Mouse (Mus musculus) embryonic facial prominence, embryonic 13.5 days (tissue): ENCODE measurements around the gene Stx12. TPM values are rescaled to one million over a fixed set of nuclear protein-coding genes. Genes with fewer than 3 reads are reported as not detected.
A peak's percentile ranks its signal among the peaks of the same experiment; 100 is the strongest.

Source experiments
- ATAC-seq: fragments of 200-750 bp; cut with Nextera tagmentation; 2 replicates; pipeline ENCODE4 v1.8.0; 2017; ENCODE audit warnings: low read depth; ENCODE audit not compliant: insufficient number of reproducible peaks, insufficient read depth, low FRiP score, low TSS enrichment
- H3K27ac ChIP-seq: fragments of 300-500 bp; sonication (generic); 2 replicates; pipeline ENCODE4 v1.5.1; 2015; ENCODE audit warnings: moderate library complexity, mild to moderate bottlenecking, inconsistent platforms
- H3K27me3 ChIP-seq: fragments of 300-500 bp; sonication (generic); 2 replicates; pipeline ENCODE4 v1.6.1; 2015; ENCODE audit warnings: mild to moderate bottlenecking, inconsistent platforms
- H3K36me3 ChIP-seq: fragments of 300-500 bp; sonication (generic); 2 replicates; pipeline ENCODE4 v1.6.1; 2015; ENCODE audit warnings: mild to moderate bottlenecking, inconsistent platforms
- H3K4me1 ChIP-seq: fragments of 300-500 bp; sonication (generic); 2 replicates; pipeline ENCODE4 v1.6.1; 2015; ENCODE audit warnings: inconsistent platforms
- H3K4me2 ChIP-seq: fragments of 300-500 bp; sonication (generic); 2 replicates; pipeline ENCODE4 v1.6.1; 2015; ENCODE audit warnings: moderate library complexity, mild to moderate bottlenecking, inconsistent platforms
- H3K4me3 ChIP-seq: fragments of 300-500 bp; sonication (generic); 2 replicates; pipeline ENCODE4 v1.5.1; 2015; ENCODE audit warnings: mild to moderate bottlenecking, inconsistent platforms
- H3K9ac ChIP-seq: fragments of 300-500 bp; sonication (generic); 2 replicates; pipeline ENCODE4 v1.6.1; 2015; ENCODE audit warnings: mild to moderate bottlenecking, inconsistent platforms
- H3K9me3 ChIP-seq: fragments of 300-500 bp; sonication (generic); 2 replicates; pipeline ENCODE4 v1.6.1; 2016; ENCODE audit warnings: inconsistent platforms
- WGBS: fragments of 180-500 bp; shearing (Covaris S2); methylation state at CpG from one replicate; pipeline ENCODE4 v1.1.7; 2015; ENCODE audit warnings: mixed read lengths; 5-methylcytosine and 5-hydroxymethylcytosine counted together
- polyA plus RNA-seq: library from polyadenylated mRNA; unstranded; fragments of >200 nt; fragmentation: Nextera tagmentation; extraction: Ambion mirVana; gene quantifications from 2 replicates; pipeline ENCODE4 v1.2.1, GENCODE M21; 2015

Gene Stx12
- polyA plus RNA-seq, 1 experiment from 2014 or later = 60.3 TPM

DNA sequence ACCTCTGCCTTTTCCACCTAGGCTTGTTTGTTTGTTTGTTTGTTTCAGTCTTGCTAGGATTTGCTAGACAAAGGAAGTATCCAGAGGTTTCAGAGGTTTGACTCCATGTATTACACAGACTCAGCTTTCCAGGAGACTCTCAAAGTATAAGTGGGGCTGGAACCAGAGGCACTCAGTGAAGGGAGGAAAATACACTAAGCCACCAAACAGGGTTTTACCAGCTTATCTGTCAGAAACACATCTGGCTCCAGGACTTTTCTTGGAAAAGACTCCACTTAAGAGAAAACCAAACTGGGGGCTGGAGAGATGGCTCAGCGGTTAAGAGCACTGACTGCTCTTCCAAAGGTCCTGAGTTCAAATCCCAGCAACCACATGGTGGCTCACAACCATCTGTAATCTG is 23.4 kb downstream of the Stx12 start:
- Histone ChIP-seq H3K9me3 (no peaks in the 10 kb centered on the region), H3K4me1 (no peaks in the 10 kb centered on the region), H3K4me2 (no peak overlapping the region), H3K27ac (no peak overlapping the region), H3K27me3 (no peaks in the 10 kb centered on the region), H3K4me3 (no peak overlapping the region), H3K9ac (no peak overlapping the region), H3K36me3 (peaks cover 74% of the 10 kb centered on the region)
- ATAC-seq = no peak
- WGBS = 90% methylated on average over 1 of the region's 1 CpGs

GRCm38 (mm10) chr4:132843705-132844071 is 40.6 kb downstream of the Stx12 start:
- ATAC-seq = no peak
- H3K36me3 ChIP-seq = peaks cover 27% of the 10 kb centered on the region
- H3K4me2 ChIP-seq = peak overlapping the region; percentile 74
- 64% methylated on average over 1 of the region's 1 CpGs for whole genome bisulfite sequencing
- H3K4me1 ChIP-seq = peaks cover 11% of the 10 kb centered on the region
- H3K9me3 ChIP-seq = no peaks in the 10 kb centered on the region
- no peaks in the 10 kb centered on the region for H3K27me3 ChIP-seq
- peak overlapping the region; percentile 81; the same call in 1 of the 2 replicates for H3K27ac ChIP-seq
- peak overlapping the region; percentile 95 for H3K4me3 ChIP-seq
- peak overlapping the region; percentile 97 for H3K9ac ChIP-seq

DNA sequence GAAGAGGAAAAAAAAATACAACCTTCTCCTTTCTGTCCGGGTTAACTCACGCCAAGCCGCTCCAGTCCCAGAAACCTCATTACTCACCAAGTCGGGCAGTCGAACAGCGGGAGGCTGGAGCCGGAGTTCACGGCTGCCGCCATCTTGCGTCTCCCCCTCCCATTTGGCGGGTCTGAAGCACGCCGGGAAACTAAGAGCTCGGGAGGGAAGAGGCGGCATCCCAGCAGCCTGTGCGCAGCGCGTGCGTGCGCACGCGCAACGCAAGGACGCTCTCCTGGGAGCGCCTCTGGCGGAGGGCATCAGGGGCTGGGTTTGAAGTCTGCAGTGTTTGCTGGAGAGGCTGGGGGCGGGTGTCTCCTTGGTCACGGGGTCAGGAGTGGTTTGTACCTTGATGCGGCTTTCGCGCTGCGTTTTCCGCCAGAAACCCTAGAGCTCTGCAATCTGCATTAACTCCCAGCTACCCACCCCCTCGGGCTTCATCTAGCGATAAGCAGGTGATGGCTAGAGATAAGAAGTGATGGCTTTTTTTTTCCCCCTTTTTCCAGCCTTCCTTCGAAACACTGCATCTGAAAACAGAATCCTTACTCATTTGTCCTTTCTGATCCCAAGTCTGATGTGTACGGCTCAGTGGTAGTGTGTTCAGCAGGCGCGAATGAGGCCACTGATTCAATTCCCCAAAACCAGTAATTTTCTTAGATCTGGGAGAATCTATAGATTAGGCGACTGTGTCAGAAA is 41.2 kb downstream of the Stx12 start, which contains the start of gene Ppp1r8:
Gene Ppp1r8 (minus strand): TSS at position 200 of the 735 bp plus-strand sequence.
- ATAC-seq = peak; percentile 97
- Histone ChIP-seq H3K4me3 (peak within 1 kb of the TSS; percentile 95), H3K9me3 (no peaks in the 10 kb centered on the region), H3K27ac (peak within 1 kb of the TSS; percentile 81), H3K4me2 (peak within 1 kb of the TSS; percentile 74), H3K36me3 (peaks cover 30% of the 10 kb centered on the region), H3K4me1 (peaks cover 11% of the 10 kb centered on the region), H3K9ac (peak within 1 kb of the TSS; percentile 97), H3K27me3 (no peaks in the 10 kb centered on the region)
- WGBS = 2% methylated on average over 40 of the region's 40 CpGs

DNA sequence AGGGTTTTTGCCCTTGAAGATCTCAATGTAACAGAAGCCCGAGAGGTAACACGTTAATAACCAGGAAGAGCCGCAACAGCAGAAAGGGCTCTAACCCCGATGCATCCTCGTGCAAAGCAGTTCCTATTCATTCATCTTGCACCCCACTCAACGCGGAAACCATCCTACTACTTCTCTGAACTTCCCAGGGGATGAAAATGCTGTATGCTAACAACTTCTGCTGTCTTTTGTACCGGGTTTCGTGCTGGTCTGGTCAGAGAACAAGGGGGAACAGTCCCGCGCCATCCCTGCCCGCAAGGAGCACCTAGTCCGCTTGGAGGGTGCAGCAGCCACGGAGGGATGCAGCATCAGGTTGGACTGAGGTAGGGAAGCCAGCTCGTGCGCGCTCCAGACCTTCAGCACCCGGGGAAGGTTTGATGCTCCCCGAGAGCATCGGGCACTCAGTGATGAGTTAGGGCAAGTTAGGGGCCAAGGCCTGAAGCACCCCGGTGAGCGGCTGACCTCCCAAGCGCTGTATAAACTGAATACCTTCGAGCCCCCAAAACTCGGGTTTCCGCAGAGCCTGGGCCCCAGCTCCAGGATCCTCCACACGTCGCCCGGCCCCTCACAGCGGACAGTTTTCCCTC is 41.9 kb downstream of the Stx12 start:
- WGBS = under 1% methylated on average over 30 of the region's 30 CpGs
- peak overlapping the region; percentile 97 for H3K9ac ChIP-seq
- peak overlapping the region; percentile 81 for H3K27ac ChIP-seq
- H3K9me3 ChIP-seq = no peaks in the 10 kb centered on the region
- peaks cover 32% of the 10 kb centered on the region for H3K36me3 ChIP-seq
- no peak for ATAC-seq
- H3K4me3 ChIP-seq = peak overlapping the region; percentile 95
- H3K27me3 ChIP-seq = no peaks in the 10 kb centered on the region
- peaks cover 11% of the 10 kb centered on the region for H3K4me1 ChIP-seq
- H3K4me2 ChIP-seq = peak overlapping the region; percentile 74

DNA sequence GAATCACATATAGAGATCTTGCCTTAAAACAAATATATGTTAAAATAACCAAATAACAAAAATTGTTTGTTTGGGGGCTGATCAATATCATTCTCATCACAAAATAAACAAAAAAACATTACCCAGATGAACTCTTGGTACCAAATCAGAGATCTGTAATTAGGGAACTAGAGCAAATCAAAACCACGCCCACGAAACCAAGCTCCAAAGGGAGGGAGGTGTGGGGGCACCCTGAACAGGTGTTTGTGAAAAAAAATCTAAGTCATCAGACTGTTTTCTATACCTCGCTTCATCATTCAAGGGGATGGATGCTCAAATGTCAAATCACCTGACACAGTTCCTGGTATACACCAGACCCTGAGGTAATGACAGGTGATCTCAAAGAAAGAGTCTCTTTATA is 42.8 kb downstream of the Stx12 start:
- Histone ChIP-seq H3K9ac (peak overlapping the region; percentile 97), H3K27ac (no peak overlapping the region), H3K4me2 (peak overlapping the region; percentile 74), H3K4me1 (peaks cover 11% of the 10 kb centered on the region), H3K36me3 (peaks cover 41% of the 10 kb centered on the region), H3K27me3 (no peaks in the 10 kb centered on the region), H3K4me3 (peak overlapping the region; percentile 95), H3K9me3 (no peaks in the 10 kb centered on the region)
- no peak for ATAC-seq
- WGBS = 67% methylated on average over 3 of the region's 3 CpGs

- 78% methylated on average over 8 of the region's 8 CpGs for WGBS
- no peak for ATAC-seq
- no peak overlapping the region for H3K27ac ChIP-seq
These were observed 60.5 kb downstream of the Stx12 start for GRCm38 (mm10) chr4:132823614-132824366.

GRCm38 (mm10) chr4:132818442-132818841 is 65.9 kb downstream of the Stx12 start:
- no peaks in the 10 kb centered on the region for H3K27me3 ChIP-seq
- H3K4me1 ChIP-seq = no peaks in the 10 kb centered on the region
- ATAC-seq = no peak
- H3K9me3 ChIP-seq = peaks cover 8% of the 10 kb centered on the region; the same call in 1 of the 2 replicates
- WGBS = 51% methylated on average over 2 of the region's 2 CpGs
- H3K27ac ChIP-seq = no peak overlapping the region
- H3K4me2 ChIP-seq = no peak overlapping the region
- no peaks in the 10 kb centered on the region for H3K36me3 ChIP-seq
- no peak overlapping the region for H3K9ac ChIP-seq
- H3K4me3 ChIP-seq = no peak overlapping the region

More at GRCm38 (mm10) chr4:132823614-132824366, 60.5 kb downstream of the Stx12 start:
- peaks cover 8% of the 10 kb centered on the region; the same call in 1 of the 2 replicates for H3K9me3 ChIP-seq
- H3K4me2 ChIP-seq = no peak overlapping the region
- H3K4me1 ChIP-seq = no peaks in the 10 kb centered on the region
- no peaks in the 10 kb centered on the region for H3K27me3 ChIP-seq
- no peak overlapping the region for H3K4me3 ChIP-seq
- H3K36me3 ChIP-seq = peaks cover 41% of the 10 kb centered on the region
- no peak overlapping the region for H3K9ac ChIP-seq

DNA sequence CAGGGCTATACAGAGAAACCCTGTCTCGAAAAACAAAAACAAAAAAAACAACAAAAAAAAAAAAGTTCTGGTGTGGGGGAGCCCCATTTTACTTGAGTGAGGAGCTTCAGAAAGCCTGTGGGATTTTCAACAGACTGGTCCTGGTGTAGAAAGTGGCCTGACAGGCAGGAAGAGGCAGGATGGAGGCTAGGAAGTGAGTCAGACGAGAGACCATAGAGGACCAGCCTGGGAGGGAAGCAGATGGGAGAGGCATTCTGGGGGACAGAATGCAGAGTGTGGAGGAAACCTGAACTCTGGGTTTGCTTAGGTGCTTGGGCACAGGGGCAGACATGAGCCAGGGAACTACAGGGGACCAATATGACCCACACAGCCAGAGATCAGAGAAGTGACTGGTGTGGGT is 67.5 kb downstream of the Stx12 start:
- H3K4me3 ChIP-seq = no peak overlapping the region
- no peaks in the 10 kb centered on the region for H3K4me1 ChIP-seq
- no peaks in the 10 kb centered on the region for H3K36me3 ChIP-seq
- no peak overlapping the region for H3K27ac ChIP-seq
- no peak overlapping the region for H3K4me2 ChIP-seq
- no peaks in the 10 kb centered on the region for H3K27me3 ChIP-seq
- peaks cover 8% of the 10 kb centered on the region; the same call in 1 of the 2 replicates for H3K9me3 ChIP-seq
- 0 out of 2 replicates have a peak overlapping the region, but pooled peaks have one; percentile 16 for H3K9ac ChIP-seq
- no peak for ATAC-seq
- WGBS = 63% methylated on average over 2 of the region's 2 CpGs

DNA sequence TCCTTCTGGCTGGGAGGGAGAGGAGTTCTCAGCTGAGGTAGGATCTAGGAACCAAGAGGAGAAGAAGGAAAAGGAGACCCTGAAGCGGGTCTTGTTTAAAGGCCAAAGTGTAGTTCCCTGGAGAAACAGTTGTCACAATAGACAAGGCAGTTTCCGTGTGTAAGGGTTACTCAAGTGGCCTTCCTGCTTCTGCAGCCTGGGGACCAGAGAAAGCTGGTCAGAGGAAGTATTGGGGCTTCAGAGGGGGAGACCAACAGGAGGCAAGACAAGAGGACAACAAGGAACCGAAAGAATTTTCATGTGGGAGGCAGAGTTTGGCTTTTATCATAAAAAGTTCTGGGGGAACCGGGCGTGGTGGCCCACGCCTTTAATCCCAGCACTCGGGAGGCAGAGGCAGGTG is 67.9 kb downstream of the Stx12 start:
- H3K4me2 ChIP-seq = no peak overlapping the region
- 83% methylated on average over 7 of the region's 7 CpGs for WGBS

DNA sequence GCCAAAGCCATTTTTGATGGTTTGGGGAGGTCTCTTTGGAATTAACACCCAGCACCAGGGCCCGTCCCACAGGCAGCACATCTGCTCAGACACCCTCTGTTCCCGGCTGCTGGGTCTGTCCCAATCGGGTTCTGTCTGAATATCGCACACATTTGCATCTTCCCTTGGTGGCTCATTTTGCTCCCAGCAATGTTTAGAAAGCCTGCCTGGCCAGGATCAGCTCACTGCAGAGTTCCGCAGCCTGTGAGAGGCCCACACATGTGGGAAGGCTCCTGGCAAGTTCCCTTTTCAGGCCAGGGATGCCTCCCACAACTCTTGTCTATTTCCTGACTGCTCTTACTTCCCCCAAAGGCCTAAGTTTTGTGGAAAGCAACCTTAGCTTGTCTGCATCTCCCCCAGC is 74.7 kb downstream of the Stx12 start:
- Histone ChIP-seq H3K27me3 (no peaks in the 10 kb centered on the region), H3K4me3 (no peak overlapping the region), H3K9me3 (peaks cover 9% of the 10 kb centered on the region; the same call in 1 of the 2 replicates), H3K4me1 (no peaks in the 10 kb centered on the region), H3K9ac (no peak overlapping the region), H3K27ac (no peak overlapping the region), H3K36me3 (no peaks in the 10 kb centered on the region), H3K4me2 (no peak overlapping the region)
- WGBS = 82% methylated on average over 5 of the region's 5 CpGs
- no peak for ATAC-seq

More for the DNA sequence above, 67.9 kb downstream of the Stx12 start:
- Histone ChIP-seq H3K9me3 (peaks cover 11% of the 10 kb centered on the region; the same call in 1 of the 2 replicates), H3K4me3 (no peak overlapping the region), H3K27me3 (no peaks in the 10 kb centered on the region), H3K4me1 (no peaks in the 10 kb centered on the region), H3K36me3 (no peaks in the 10 kb centered on the region), H3K27ac (no peak overlapping the region), H3K9ac (no peak overlapping the region)
- ATAC-seq = no peak

- Histone ChIP-seq H3K4me2 (no peak overlapping the region), H3K4me3 (no peak overlapping the region), H3K27me3 (no peaks in the 10 kb centered on the region), H3K9ac (no peak overlapping the region), H3K27ac (no peak overlapping the region), H3K36me3 (no peaks in the 10 kb centered on the region), H3K9me3 (peaks cover 9% of the 10 kb centered on the region; the same call in 1 of the 2 replicates), H3K4me1 (no peaks in the 10 kb centered on the region)
- 68% methylated on average over 5 of the region's 5 CpGs for WGBS
- ATAC-seq = no peak
These were observed 76.3 kb downstream of the Stx12 start for GRCm38 (mm10) chr4:132807771-132808641.
